Mouse (Mus musculus) C2C12 (cell line): ENCODE results near the gene Mycbpap.

Source experiments
- CEBPB ChIP-seq: IDR thresholded peaks from one replicate; pipeline ENCODE4 v1.6.1; 2011; ENCODE audit warnings: low read depth, mild to moderate bottlenecking, control low read depth, moderate library complexity
- CTCF ChIP-seq: IDR thresholded peaks from one replicate; pipeline ENCODE4 v1.5.1; 2011; ENCODE audit not compliant: control insufficient read depth, insufficient read depth, insufficient read length
- FOSL1 ChIP-seq: IDR thresholded peaks from one replicate; pipeline ENCODE4 v1.8.0; 2011; ENCODE audit warnings: mild to moderate bottlenecking, low read length; ENCODE audit not compliant: poor library complexity, insufficient read depth, severe bottlenecking
- MAX ChIP-seq: IDR thresholded peaks from one replicate; pipeline ENCODE4 v1.6.1; 2011; ENCODE audit warnings: mild to moderate bottlenecking, control low read depth
- MYOD1 ChIP-seq: IDR thresholded peaks from one replicate; pipeline ENCODE4 v1.6.1; 2011; ENCODE audit warnings: low read depth; ENCODE audit not compliant: control insufficient read depth, insufficient read length
- MYOG ChIP-seq: IDR thresholded peaks from one replicate; pipeline ENCODE4 v1.6.1; 2011; ENCODE audit not compliant: control insufficient read depth, insufficient read length; ENCODE audit errors: extremely low read depth
- USF1 ChIP-seq: IDR thresholded peaks from one replicate; pipeline ENCODE4 v1.6.1; 2011; ENCODE audit warnings: low read depth, mild to moderate bottlenecking, control low read depth, moderate library complexity

- TF ChIP-seq CTCF (no peak), MYOD1 (no peak), MYOG (no peak), MAX (no peak), USF1 (no peak), CEBPB (no peak), FOSL1 (no peak)
These were observed 66.8 kb downstream of the Mycbpap start for GRCm38 (mm10) chr11:94454756-94455155.
